Mouse (Mus musculus) left cerebral cortex, postnatal 36 days (tissue): ENCODE data around the gene Zg16. TPM values are rescaled to one million over a fixed set of nuclear protein-coding genes. Genes with fewer than 3 reads are reported as not detected.
A peak's percentile ranks its signal among the peaks of the same experiment; 100 is the strongest.

Source experiments
- DNase-seq, 2 experiments: peaks; one replicate each; pipeline ENCODE4 v3.0.0; 2021 to 2022; ENCODE audit warnings: low spot score in 2 of 2, mixed read lengths in 1 of 2
- intact Hi-C: fragments of 180-260 bp; cut with DNase I; formaldehyde crosslinking; loops from one replicate; pipeline ENCODE4 v1.15.1; 2025
- total RNA-seq, 2 experiments: library from RNA; stranded (reverse); gene quantifications; 2 replicates each; pipeline ENCODE4 v1.2.3; 2021

Gene Zg16
- total RNA-seq, 2 experiments from 2014 or later = not detected

- intact Hi-C loops = no loop called here
- DNase-seq = no peak
Observed at GRCm38 (mm10) chr7:127082271-127082670, 4.9 kb downstream of the Zg16 start.

GRCm38 (mm10) chr7:127080045-127080444 is 7.1 kb downstream of the Zg16 start:
- no peak for DNase-seq

GRCm38 (mm10) chr7:127077692-127078091 is 9.4 kb downstream of the Zg16 start:
- DNase-seq = no peak
- intact Hi-C loops = no loop called here

More at GRCm38 (mm10) chr7:127080045-127080444, 7.1 kb downstream of the Zg16 start:
- intact Hi-C loops = no loop called here

- no peak for DNase-seq
- intact Hi-C loops = no loop called here
Observed at GRCm38 (mm10) chr7:127076188-127076587, 10.9 kb downstream of the Zg16 start.

- intact Hi-C loops = no loop called here
- DNase-seq = no peak
Observed at GRCm38 (mm10) chr7:127073221-127073620, 13.9 kb downstream of the Zg16 start.

- no peak for DNase-seq
- intact Hi-C loops = no loop called here
Observed at GRCm38 (mm10) chr7:127070871-127071413, 16.2 kb downstream of the Zg16 start.

- no peak for DNase-seq
- intact Hi-C loops = loop anchor here (10.0 kb wide), 1 partner anchor 108 kb away; no protein-coding TSS in a partner anchor
Observed at GRCm38 (mm10) chr7:127066317-127066716, 20.8 kb downstream of the Zg16 start.

- intact Hi-C loops = loop anchor here (10.0 kb wide), 1 partner anchor 109 kb away; no protein-coding TSS in a partner anchor
- DNase-seq = no peak
Observed at GRCm38 (mm10) chr7:127065538-127065937, 21.6 kb downstream of the Zg16 start.

GRCm38 (mm10) chr7:127055026-127055585 is 32.0 kb downstream of the Zg16 start:
- intact Hi-C loops = no loop called here
- DNase-seq = peak; percentile 7 to 31

GRCm38 (mm10) chr7:127041851-127042672 is 45.1 kb downstream of the Zg16 start, which contains the start of gene Kif22:
Gene Kif22 (minus strand): TSS chr7:127042471.
- intact Hi-C loops = no loop called here
- DNase-seq = peak; percentile 84 to 88

- DNase-seq = no peak
- intact Hi-C loops = no loop called here
Observed at GRCm38 (mm10) chr7:127031244-127031643, 55.9 kb downstream of the Zg16 start.

- intact Hi-C loops = no loop called here
- DNase-seq = no peak
Observed at GRCm38 (mm10) chr7:127030172-127030571, 57.0 kb downstream of the Zg16 start.

- DNase-seq = peak in 1 of 2 experiments; percentile 31
- intact Hi-C loops = loop anchor here (5.0 kb wide), 2 partner anchors 74 to 146 kb away; partner anchors contain the start of gene Taok2
Observed at GRCm38 (mm10) chr7:127027885-127028284, 59.2 kb downstream of the Zg16 start.

GRCm38 (mm10) chr7:127026984-127027726 is 60.0 kb downstream of the Zg16 start, which contains the start of gene Maz:
Gene Maz (minus strand): TSS chr7:127027037.
- DNase-seq = peak; percentile 100
- intact Hi-C loops = loop anchor here (5.0 kb wide), 2 partner anchors 75 to 145 kb away; partner anchors contain the start of gene Taok2

- DNase-seq = no peak
- intact Hi-C loops = loop anchor here (5.0 kb wide), 2 partner anchors 76 to 144 kb away; partner anchors contain the start of gene Taok2
Observed at GRCm38 (mm10) chr7:127026616-127026983, 60.5 kb downstream of the Zg16 start.

- intact Hi-C loops = loop anchor here (5.0 kb wide), 2 partner anchors 76 to 144 kb away; partner anchors contain the start of gene Taok2
- DNase-seq = peak; percentile 53 to 68
Observed at GRCm38 (mm10) chr7:127026161-127026600, 60.9 kb downstream of the Zg16 start.

GRCm38 (mm10) chr7:127025556-127026160 is 61.5 kb downstream of the Zg16 start:
- intact Hi-C loops = loop anchor here (5.0 kb wide), 2 partner anchors 77 to 143 kb away; partner anchors contain the start of gene Taok2

GRCm38 (mm10) chr7:127024755-127025555 is 62.2 kb downstream of the Zg16 start:
- intact Hi-C loops = loop anchor here (5.0 kb wide), 2 partner anchors 77 to 143 kb away; partner anchors contain the start of gene Taok2
- DNase-seq = peak; percentile 84 to 85

More at GRCm38 (mm10) chr7:127025556-127026160, 61.5 kb downstream of the Zg16 start:
- peak in 1 of 2 experiments; percentile 65 for DNase-seq
